Mouse (Mus musculus) cerebellum, adult (tissue): ENCODE results near the gene Rpn1.

Experiments
- ATAC-seq: cut with Nextera tagmentation; 2 replicates; pipeline ENCODE4 v1.9.2; 2017; ENCODE audit warnings: mild to moderate bottlenecking, moderate library complexity, mixed read lengths; ENCODE audit not compliant: insufficient number of reproducible peaks, low FRiP score, low TSS enrichment

The Rpn1 gene

DNA sequence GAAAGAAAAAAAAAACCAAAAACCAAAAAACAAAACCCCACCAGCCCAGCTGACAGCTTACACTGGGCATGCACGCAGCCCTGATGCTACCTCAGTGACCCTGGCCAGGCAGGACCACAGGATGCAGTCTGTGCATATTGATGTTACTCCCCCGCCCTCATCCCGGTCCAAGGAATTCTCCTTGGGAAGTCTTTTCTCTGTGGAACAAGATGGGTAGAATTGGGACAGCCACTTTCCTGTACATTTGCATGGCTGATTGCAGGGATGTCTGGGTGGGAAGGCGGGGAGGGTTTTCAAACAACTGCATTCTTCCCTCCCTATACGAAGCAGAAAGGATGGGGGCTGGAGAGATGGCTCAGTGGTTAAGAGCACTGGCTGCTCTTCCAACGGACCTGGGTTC, 68.7 kb downstream of the Rpn1 start:
- no peak for ATAC-seq
